Mouse (Mus musculus): Measurements from ENCODE around the gene Nbeal2. TPM values are rescaled to one million over a fixed set of nuclear protein-coding genes. Genes with fewer than 3 reads are reported as not detected.
"Not testable (repeated sequence)": the region's sequence is repeated elsewhere in the genome, so short reads cannot be mapped to it uniquely, and the experiment has no call there.

Gene Nbeal2
- polyA plus RNA-seq, 1 experiment from 2014 or later, result 0.53 TPM

DNA sequence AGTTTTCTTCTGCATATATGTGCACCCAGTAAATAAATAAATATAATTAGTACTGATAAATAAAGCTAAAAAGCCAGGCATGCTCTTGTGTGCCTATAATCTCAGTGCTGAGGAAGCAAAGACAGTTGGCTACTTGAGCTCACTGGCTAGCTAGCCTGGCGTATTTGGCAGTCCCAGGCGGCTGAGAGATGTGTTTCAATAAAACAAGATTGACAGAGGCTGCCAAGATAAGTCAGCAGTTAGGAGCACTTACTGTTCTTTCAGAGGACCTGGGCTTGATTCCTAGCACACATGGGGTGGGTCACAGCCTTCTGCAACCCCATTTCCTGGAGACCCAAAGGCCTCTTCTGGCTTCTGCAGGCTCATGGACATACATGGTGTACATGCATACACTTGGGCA, 33.9 kb upstream of the Nbeal2 start:
- Histone ChIP-seq H3K4me1 (ENCODE audit: control insufficient read depth, insufficient read depth, low read length) (peaks cover 3% of the 10 kb centered on the region; the same call in 1 of the 2 replicates), H3K27me3 (ENCODE audit: control insufficient read depth, insufficient read depth, low read length) (no peaks in the 10 kb centered on the region), H3K4me2 (ENCODE audit: low read depth, severe bottlenecking) (no peak overlapping the region), H3K9ac (ENCODE audit: low read length) (no peak overlapping the region), H3K9me3 (ENCODE audit: control insufficient read depth, low read length) (no peaks in the 10 kb centered on the region), H3K27ac (replicated peaks; ENCODE audit: low read depth, low read length) (no peak overlapping the region), H3K4me3 (ENCODE audit: low read depth, low read length) (no peak overlapping the region), H3K36me3 (ENCODE audit: control insufficient read depth, insufficient read depth, low read length) (no peaks in the 10 kb centered on the region)
- ATAC-seq (ENCODE audit: insufficient number of reproducible peaks, low FRiP score, low TSS enrichment, low read depth) (no peak), DNase-seq (ENCODE audit: low spot score) (no peak)
- 89% methylated on average over 2 of the region's 2 CpGs for WGBS

DNA sequence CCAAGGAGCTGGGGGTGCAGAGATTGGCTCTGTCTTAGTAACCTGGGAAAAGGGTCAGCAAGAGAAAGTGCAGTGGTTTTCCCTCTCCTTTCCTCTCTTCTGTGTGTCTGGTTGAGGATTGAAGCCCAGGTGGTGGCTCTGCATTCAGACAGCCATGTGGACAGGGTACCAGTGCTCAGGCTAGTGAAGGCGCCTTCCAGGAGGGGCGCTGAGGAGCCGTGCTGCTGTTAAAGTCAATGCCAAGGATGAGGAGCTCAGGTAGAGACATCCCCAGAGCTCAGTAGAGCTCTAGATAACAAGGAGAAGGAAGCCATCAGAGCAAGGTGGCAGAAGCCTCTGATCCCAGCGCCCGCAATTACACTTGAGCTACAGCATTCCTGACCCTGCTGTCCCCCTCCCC, 33.1 kb upstream of the Nbeal2 start:
- no peaks in the 10 kb centered on the region for H3K9me3 ChIP-seq (ENCODE audit: control insufficient read depth, low read length)
- no peak overlapping the region for H3K27ac ChIP-seq (replicated peaks; ENCODE audit: low read depth, low read length)
- H3K4me1 ChIP-seq (ENCODE audit: control insufficient read depth, insufficient read depth, low read length), result peaks cover 6% of the 10 kb centered on the region; the same call in 1 of the 2 replicates
- no peak overlapping the region for H3K9ac ChIP-seq (ENCODE audit: low read length)
- no peak overlapping the region for H3K4me3 ChIP-seq (ENCODE audit: low read depth, low read length)
- no peak for DNase-seq (ENCODE audit: low spot score)
- H3K4me2 ChIP-seq (ENCODE audit: low read depth, severe bottlenecking), result no peak overlapping the region
- H3K27me3 ChIP-seq (ENCODE audit: control insufficient read depth, insufficient read depth, low read length), result no peaks in the 10 kb centered on the region
- H3K36me3 ChIP-seq (ENCODE audit: control insufficient read depth, insufficient read depth, low read length), result no peaks in the 10 kb centered on the region
- WGBS, result 54% methylated on average over 5 of the region's 5 CpGs
- no peak for ATAC-seq (ENCODE audit: insufficient number of reproducible peaks, low FRiP score, low TSS enrichment, low read depth)

DNA sequence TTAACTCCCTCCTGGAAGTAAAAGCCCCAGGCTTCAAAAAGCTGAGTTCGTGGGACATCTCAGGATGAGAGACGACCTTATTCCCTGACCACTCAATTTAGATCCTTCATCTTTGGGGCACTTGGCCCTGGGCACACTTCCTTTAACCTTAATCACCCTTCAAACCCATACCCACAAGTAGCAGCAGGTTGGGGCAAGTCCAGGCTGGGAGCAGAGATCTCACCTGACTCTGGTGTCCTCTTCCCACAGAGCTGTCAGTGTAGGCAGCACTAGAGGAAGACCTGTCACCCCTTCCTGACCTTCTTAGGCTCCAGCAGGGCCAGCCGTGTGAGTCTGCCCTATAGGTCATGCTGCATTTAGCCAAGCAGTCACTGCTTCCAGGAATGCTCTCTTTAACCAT, 32.5 kb upstream of the Nbeal2 start:
- no peaks in the 10 kb centered on the region for H3K9me3 ChIP-seq (ENCODE audit: control insufficient read depth, low read length)
- H3K9ac ChIP-seq (ENCODE audit: low read length), result no peak overlapping the region
- H3K27ac ChIP-seq (replicated peaks; ENCODE audit: low read depth, low read length), result no peak overlapping the region
- ATAC-seq (ENCODE audit: insufficient number of reproducible peaks, low FRiP score, low TSS enrichment, low read depth) (no peak), DNase-seq (ENCODE audit: low spot score) (no peak)
- no peaks in the 10 kb centered on the region for H3K36me3 ChIP-seq (ENCODE audit: control insufficient read depth, insufficient read depth, low read length)
- H3K4me2 ChIP-seq (ENCODE audit: low read depth, severe bottlenecking), result no peak overlapping the region
- H3K27me3 ChIP-seq (ENCODE audit: control insufficient read depth, insufficient read depth, low read length), result no peaks in the 10 kb centered on the region
- H3K4me1 ChIP-seq (ENCODE audit: control insufficient read depth, insufficient read depth, low read length), result peaks cover 6% of the 10 kb centered on the region; the same call in 1 of the 2 replicates
- no peak overlapping the region for H3K4me3 ChIP-seq (ENCODE audit: low read depth, low read length)
- 55% methylated on average over 3 of the region's 3 CpGs for WGBS

DNA sequence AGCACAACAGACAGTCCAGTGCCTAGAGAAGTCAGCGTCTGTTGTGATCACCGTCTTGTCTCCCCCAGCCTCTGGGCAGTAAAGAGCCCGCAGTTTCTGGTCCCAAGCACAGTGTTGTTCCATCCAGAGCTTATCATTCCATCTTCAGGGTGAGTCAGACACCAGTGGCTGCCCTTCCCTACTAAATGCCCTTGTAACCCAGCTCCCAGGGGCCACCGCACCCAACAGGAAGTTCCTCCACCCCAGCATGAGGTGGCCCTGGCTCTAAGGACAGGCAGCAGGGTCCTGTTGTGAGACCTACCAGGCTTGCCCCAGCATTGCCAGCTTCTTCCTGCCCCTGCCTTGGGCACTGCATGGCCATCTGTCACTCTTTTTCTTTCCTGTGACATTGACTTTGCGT, 31.6 kb upstream of the Nbeal2 start:
- Histone ChIP-seq H3K9ac (ENCODE audit: low read length) (no peak overlapping the region), H3K4me3 (ENCODE audit: low read depth, low read length) (no peak overlapping the region), H3K9me3 (ENCODE audit: control insufficient read depth, low read length) (no peaks in the 10 kb centered on the region), H3K4me2 (ENCODE audit: low read depth, severe bottlenecking) (no peak overlapping the region), H3K27me3 (ENCODE audit: control insufficient read depth, insufficient read depth, low read length) (no peaks in the 10 kb centered on the region), H3K4me1 (ENCODE audit: control insufficient read depth, insufficient read depth, low read length) (peaks cover 6% of the 10 kb centered on the region; the same call in 1 of the 2 replicates), H3K36me3 (ENCODE audit: control insufficient read depth, insufficient read depth, low read length) (no peaks in the 10 kb centered on the region), H3K27ac (replicated peaks; ENCODE audit: low read depth, low read length) (no peak overlapping the region)
- WGBS, result 91% methylated on average over 5 of the region's 5 CpGs
- ATAC-seq (ENCODE audit: insufficient number of reproducible peaks, low FRiP score, low TSS enrichment, low read depth) (no peak), DNase-seq (ENCODE audit: low spot score) (no peak)

DNA sequence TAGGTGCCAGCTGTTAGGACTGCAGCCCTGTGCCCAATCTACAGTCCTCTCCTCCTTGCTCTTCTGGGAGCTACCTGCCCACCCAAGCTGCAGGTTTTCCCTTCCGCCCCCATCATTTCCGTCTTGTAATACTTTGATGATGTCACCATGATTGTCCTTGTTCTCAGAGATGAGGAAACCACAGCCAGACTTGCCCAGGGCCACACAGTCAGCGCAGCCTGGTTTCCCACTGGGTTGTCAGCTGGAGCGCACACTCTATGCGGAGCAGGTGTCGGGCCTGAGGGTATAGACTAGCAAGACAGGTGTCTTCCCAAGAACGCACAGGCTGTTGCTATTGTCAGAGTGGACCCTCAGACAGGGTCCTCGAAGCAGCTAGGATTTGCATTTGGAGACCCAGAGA, 31.2 kb upstream of the Nbeal2 start:
- Histone ChIP-seq H3K9ac (ENCODE audit: low read length) (no peak overlapping the region), H3K4me3 (ENCODE audit: low read depth, low read length) (no peak overlapping the region), H3K27ac (replicated peaks; ENCODE audit: low read depth, low read length) (no peak overlapping the region), H3K4me2 (ENCODE audit: low read depth, severe bottlenecking) (no peak overlapping the region), H3K36me3 (ENCODE audit: control insufficient read depth, insufficient read depth, low read length) (no peaks in the 10 kb centered on the region), H3K9me3 (ENCODE audit: control insufficient read depth, low read length) (no peaks in the 10 kb centered on the region), H3K4me1 (ENCODE audit: control insufficient read depth, insufficient read depth, low read length) (peaks cover 6% of the 10 kb centered on the region; the same call in 1 of the 2 replicates), H3K27me3 (ENCODE audit: control insufficient read depth, insufficient read depth, low read length) (no peaks in the 10 kb centered on the region)
- ATAC-seq (ENCODE audit: insufficient number of reproducible peaks, low FRiP score, low TSS enrichment, low read depth), result no peak
- no peak for DNase-seq (ENCODE audit: low spot score)
- 89% methylated on average over 8 of the region's 8 CpGs for WGBS

DNA sequence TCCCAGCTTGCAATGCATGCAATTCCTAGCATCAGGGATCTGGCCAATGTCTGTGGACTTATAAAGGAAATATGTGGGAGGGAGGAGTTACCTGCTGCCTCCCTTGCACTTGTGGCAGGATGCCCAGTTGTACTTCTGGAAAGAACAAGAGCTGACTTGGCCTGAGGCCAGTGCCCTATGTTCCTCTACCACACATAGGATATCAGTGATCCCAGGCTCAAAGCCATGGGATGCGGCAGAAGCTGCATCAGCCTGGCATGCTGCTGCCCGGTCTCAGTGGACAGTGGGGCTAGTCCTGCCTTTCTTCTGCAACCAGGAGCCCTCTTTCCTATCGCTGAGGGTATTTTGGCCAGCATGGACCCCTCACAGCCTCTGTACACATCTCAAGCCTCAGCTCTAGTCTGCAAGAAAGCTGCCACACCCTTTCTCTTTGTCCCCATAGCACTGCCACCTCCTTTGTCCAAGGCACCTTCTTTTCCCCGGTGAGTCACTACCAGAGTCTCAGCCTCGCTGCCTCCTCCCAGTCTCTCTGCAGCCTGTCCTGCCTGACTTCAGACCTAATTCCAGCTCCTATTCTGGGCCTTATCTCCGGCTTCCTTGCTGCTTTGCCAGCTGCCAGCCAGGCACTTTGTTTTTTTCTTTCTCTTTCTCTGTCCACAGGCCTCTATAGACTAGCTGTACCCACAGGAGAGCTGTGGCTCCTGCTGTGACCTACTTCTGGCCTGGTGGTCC, 30.3 kb upstream of the Nbeal2 start:
- H3K4me2 ChIP-seq (ENCODE audit: low read depth, severe bottlenecking), result no peak overlapping the region
- no peaks in the 10 kb centered on the region for H3K36me3 ChIP-seq (ENCODE audit: control insufficient read depth, insufficient read depth, low read length)
- 90% methylated on average over 6 of the region's 6 CpGs for WGBS
- no peaks in the 10 kb centered on the region for H3K27me3 ChIP-seq (ENCODE audit: control insufficient read depth, insufficient read depth, low read length)
- no peak overlapping the region for H3K9ac ChIP-seq (ENCODE audit: low read length)
- no peaks in the 10 kb centered on the region for H3K9me3 ChIP-seq (ENCODE audit: control insufficient read depth, low read length)
- H3K27ac ChIP-seq (replicated peaks; ENCODE audit: low read depth, low read length), result no peak overlapping the region
- peaks cover 6% of the 10 kb centered on the region; the same call in 1 of the 2 replicates for H3K4me1 ChIP-seq (ENCODE audit: control insufficient read depth, insufficient read depth, low read length)
- ATAC-seq (ENCODE audit: insufficient number of reproducible peaks, low FRiP score, low TSS enrichment, low read depth) (no peak), DNase-seq (ENCODE audit: low spot score) (no peak)
- H3K4me3 ChIP-seq (ENCODE audit: low read depth, low read length), result no peak overlapping the region

DNA sequence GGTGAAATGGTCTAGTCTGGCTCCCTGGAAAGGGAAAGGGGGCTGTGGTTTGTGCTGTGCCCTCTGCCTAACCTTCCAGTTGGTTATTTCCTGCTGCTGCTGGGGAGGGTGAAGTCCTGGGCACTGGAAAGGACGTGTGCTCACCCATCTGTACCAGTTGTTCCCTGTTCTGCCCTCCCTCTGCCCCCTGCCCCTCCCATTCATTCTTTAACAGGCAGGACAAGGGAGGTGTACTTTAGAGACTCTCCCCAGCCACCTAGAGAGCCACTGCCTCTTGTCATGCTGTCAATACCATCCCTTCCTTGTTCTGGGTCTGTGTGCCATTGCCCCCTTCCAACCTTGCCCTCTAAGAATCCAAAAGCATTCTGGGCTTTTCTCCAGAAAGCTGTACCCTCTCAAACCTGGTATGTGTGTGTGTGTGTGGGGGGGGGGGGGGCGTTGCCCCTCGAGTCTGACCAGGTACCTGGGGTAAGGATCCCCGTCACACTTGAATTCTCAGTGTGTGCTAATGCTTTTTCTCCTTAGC, 29.7 kb upstream of the Nbeal2 start:
- Histone ChIP-seq H3K9me3 (ENCODE audit: control insufficient read depth, low read length) (no peaks in the 10 kb centered on the region), H3K36me3 (ENCODE audit: control insufficient read depth, insufficient read depth, low read length) (no peaks in the 10 kb centered on the region), H3K27ac (replicated peaks; ENCODE audit: low read depth, low read length) (no peak overlapping the region), H3K4me1 (ENCODE audit: control insufficient read depth, insufficient read depth, low read length) (peaks cover 6% of the 10 kb centered on the region; the same call in 1 of the 2 replicates), H3K4me2 (ENCODE audit: low read depth, severe bottlenecking) (no peak overlapping the region), H3K4me3 (ENCODE audit: low read depth, low read length) (no peak overlapping the region), H3K27me3 (ENCODE audit: control insufficient read depth, insufficient read depth, low read length) (no peaks in the 10 kb centered on the region), H3K9ac (ENCODE audit: low read length) (no peak overlapping the region)
- WGBS, result 68% methylated on average over 4 of the region's 4 CpGs
- DNase-seq (ENCODE audit: low spot score), result no peak
- ATAC-seq (ENCODE audit: insufficient number of reproducible peaks, low FRiP score, low TSS enrichment, low read depth), result no peak

DNA sequence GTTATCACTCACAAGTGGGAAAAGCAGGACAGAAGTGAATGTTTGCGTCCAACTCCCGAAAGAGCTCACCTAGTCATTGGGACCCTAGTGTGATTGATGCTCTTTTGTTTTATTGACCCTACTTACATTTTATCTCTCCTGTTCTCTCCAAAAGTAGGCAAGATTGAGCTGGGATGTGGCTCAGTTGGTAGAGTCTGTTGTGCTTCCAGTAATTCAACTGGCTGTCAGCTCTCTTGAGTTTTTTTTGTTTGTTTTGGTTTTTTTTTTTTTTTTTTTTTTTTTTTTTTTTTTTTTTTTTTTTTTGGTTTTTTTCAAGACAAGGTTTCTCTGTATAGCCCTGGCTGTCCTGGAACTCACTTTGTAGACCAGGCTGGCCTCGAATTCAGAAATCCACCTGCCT, 28.7 kb upstream of the Nbeal2 start:
- H3K36me3 ChIP-seq (ENCODE audit: control insufficient read depth, insufficient read depth, low read length); H3K9ac ChIP-seq (ENCODE audit: low read length); H3K9me3 ChIP-seq (ENCODE audit: control insufficient read depth, low read length); DNase-seq (ENCODE audit: low spot score); ATAC-seq (ENCODE audit: insufficient number of reproducible peaks, low FRiP score, low TSS enrichment, low read depth); H3K4me2 ChIP-seq (ENCODE audit: low read depth, severe bottlenecking); H3K4me1 ChIP-seq (ENCODE audit: control insufficient read depth, insufficient read depth, low read length); H3K4me3 ChIP-seq (ENCODE audit: low read depth, low read length); H3K27ac ChIP-seq (replicated peaks; ENCODE audit: low read depth, low read length); H3K27me3 ChIP-seq (ENCODE audit: control insufficient read depth, insufficient read depth, low read length): not testable (repeated sequence)
- 83% methylated on average over 3 of the region's 3 CpGs for WGBS
